In genomic region chr15:12875442-12876176, GRCm38 (mm10) we compare ENCODE assay signal across 11 mouse cellular contexts. TPM values are rescaled to one million over a fixed set of nuclear protein-coding genes. Genes with fewer than 3 reads are reported as not detected.
DNase-seq lines count a peak whose midpoint lies in the region; ATAC-seq and TF ChIP-seq lines count a peak whose summit lies in the region.
"Had no signal": no experiment of that assay in that cellular context is flagged by ENCODE, and none has a peak within 500 bp of the region (broad histone marks: within the 10 kb centered on the region; RNA-seq: fewer than 3 reads in every experiment).

No protein-coding gene starts in this region.

- H3K4me2 ChIP-seq in hindbrain, embryonic 14.5 days (replicated peaks), result no peak overlapping the region
- no peak overlapping the region for H3K4me2 ChIP-seq in hindbrain, embryonic 11.5 days (replicated peaks; ENCODE audit: low read depth, low read length)
- H3K4me2 ChIP-seq in lung, embryonic 14.5 days, result no peak overlapping the region
- H3K4me2 ChIP-seq in forebrain, postnatal 0 days (ENCODE audit: low read depth), result no peak overlapping the region
- H3K4me2 ChIP-seq: liver, embryonic 13.5 days had no signal

- ATAC-seq in hindbrain, embryonic 14.5 days (ENCODE audit: low FRiP score), result peak; percentile 55; the same call in 1 of the 2 replicates
- no peak for ATAC-seq in hindbrain, embryonic 11.5 days (ENCODE audit: low FRiP score)
- ATAC-seq in lung, embryonic 14.5 days (ENCODE audit: insufficient read depth), result peak; percentile 85
- ATAC-seq in forebrain, postnatal 0 days, result no peak

- no peaks in the 10 kb centered on the region for H3K4me1 ChIP-seq in hindbrain, embryonic 14.5 days (replicated peaks; ENCODE audit: control insufficient read depth, insufficient read depth, low read length)
- H3K4me1 ChIP-seq in hindbrain, embryonic 11.5 days (replicated peaks; ENCODE audit: control insufficient read depth, insufficient read depth, low read length), result no peaks in the 10 kb centered on the region
- 0 out of 2 replicates have a peak, but pooled peaks cover 2% of the 10 kb centered on the region for H3K4me1 ChIP-seq in lung, embryonic 14.5 days (ENCODE audit: insufficient read depth)
- no peaks in the 10 kb centered on the region for H3K4me1 ChIP-seq in forebrain, postnatal 0 days (ENCODE audit: insufficient read depth)
- H3K4me1 ChIP-seq: liver, embryonic 13.5 days had no signal

- TF ChIP-seq POLR2A in brain, embryonic 14.5 days (IDR thresholded peaks at IDR 0.05; ENCODE audit: borderline replicate concordance, extremely low read depth, insufficient read depth, insufficient read length, poor library complexity, severe bottlenecking), result no peak

- H3K4me3 ChIP-seq in hindbrain, embryonic 14.5 days (replicated peaks; ENCODE audit: low read length), result no peak overlapping the region
- no peak overlapping the region for H3K4me3 ChIP-seq in hindbrain, embryonic 11.5 days (ENCODE audit: low read depth, low read length)
- no peak overlapping the region for H3K4me3 ChIP-seq in lung, embryonic 14.5 days (ENCODE audit: low read depth, low read length)
- H3K4me3 ChIP-seq in forebrain, postnatal 0 days (ENCODE audit: low read depth, low read length), result no peak overlapping the region
- H3K4me3 ChIP-seq: liver, embryonic 13.5 days had no signal

- peak; percentile 62 for DNase-seq in hindbrain, embryonic 14.5 days (ENCODE audit: low spot score)
- DNase-seq in hindbrain, embryonic 11.5 days (ENCODE audit: low spot score), result no peak
- DNase-seq in lung, embryonic 14.5 days, result peak; percentile 86
- DNase-seq in lung, adult 18-20 months, result no peak
- DNase-seq in brain, embryonic 14.5 days (ENCODE audit: low read depth), result peak; percentile 79
- DNase-seq in forebrain, postnatal 0 days, result peak; percentile 55
- DNase-seq in thymus, adult 18-20 months, result no peak
- DNase-seq: adrenal gland, postnatal 25 days; gastrocnemius, postnatal 14 days; liver, embryonic 13.5 days had no signal

- no peak overlapping the region for H3K27ac ChIP-seq in hindbrain, embryonic 14.5 days
- H3K27ac ChIP-seq in hindbrain, embryonic 11.5 days (ENCODE audit: low read depth, low read length), result no peak overlapping the region
- no peak overlapping the region for H3K27ac ChIP-seq in lung, embryonic 14.5 days (ENCODE audit: low read depth)
- no peak overlapping the region for H3K27ac ChIP-seq in forebrain, postnatal 0 days (ENCODE audit: low read depth, low read length)
- H3K27ac ChIP-seq: liver, embryonic 13.5 days had no signal

- no peak overlapping the region for H3K9ac ChIP-seq in hindbrain, embryonic 14.5 days
- no peak overlapping the region for H3K9ac ChIP-seq in hindbrain, embryonic 11.5 days (ENCODE audit: low read depth, low read length)
- H3K9ac ChIP-seq in lung, embryonic 14.5 days, result no peak overlapping the region
- H3K9ac ChIP-seq in forebrain, postnatal 0 days, result no peak overlapping the region
- H3K9ac ChIP-seq: liver, embryonic 13.5 days had no signal

- no peak for TF ChIP-seq CTCF in lung, embryonic 14.5 days (IDR thresholded peaks at IDR 0.05; ENCODE audit: low read depth)
- no peak for TF ChIP-seq CTCF in brain, embryonic 14.5 days (IDR thresholded peaks at IDR 0.05; ENCODE audit: borderline replicate concordance, extremely low read depth, insufficient read depth, insufficient read length)
- no peak for TF ChIP-seq CTCF in forebrain, postnatal 0 days (IDR thresholded peaks at IDR 0.05; ENCODE audit: low read depth)

- no peaks in the 10 kb centered on the region for H3K27me3 ChIP-seq in hindbrain, embryonic 14.5 days (ENCODE audit: control insufficient read depth, insufficient read depth, low read length)
- H3K27me3 ChIP-seq in hindbrain, embryonic 11.5 days (ENCODE audit: control insufficient read depth, insufficient read depth, low read length), result no peaks in the 10 kb centered on the region
- H3K27me3 ChIP-seq in lung, embryonic 14.5 days (ENCODE audit: insufficient read depth, low read length), result no peaks in the 10 kb centered on the region
- H3K27me3 ChIP-seq in forebrain, postnatal 0 days (ENCODE audit: insufficient read depth, low read length), result no peaks in the 10 kb centered on the region
- H3K27me3 ChIP-seq: liver, embryonic 13.5 days had no signal

- no peaks in the 10 kb centered on the region for H3K9me3 ChIP-seq in hindbrain, embryonic 14.5 days (ENCODE audit: control insufficient read depth, low read length)
- H3K9me3 ChIP-seq in hindbrain, embryonic 11.5 days (ENCODE audit: control insufficient read depth, low read length), result no peaks in the 10 kb centered on the region
- no peaks in the 10 kb centered on the region for H3K9me3 ChIP-seq in lung, embryonic 14.5 days (ENCODE audit: low read depth, low read length)
- no peaks in the 10 kb centered on the region for H3K9me3 ChIP-seq in forebrain, postnatal 0 days (ENCODE audit: low read length)
- H3K9me3 ChIP-seq: G1E; liver, embryonic 13.5 days had no signal

- WGBS in hindbrain, embryonic 14.5 days, result 70% methylated on average over 18 of the region's 18 CpGs
- 88% methylated on average over 18 of the region's 18 CpGs for WGBS in hindbrain, embryonic 11.5 days
- WGBS in lung, embryonic 14.5 days, result 52% methylated on average over 18 of the region's 18 CpGs
- 40% methylated on average over 18 of the region's 18 CpGs for WGBS in forebrain, postnatal 0 days

- H3K36me3 ChIP-seq in hindbrain, embryonic 14.5 days (replicated peaks; ENCODE audit: control insufficient read depth, insufficient read depth), result peaks cover 70% of the 10 kb centered on the region
- 0 out of 2 replicates have a peak, but pooled peaks cover 2% of the 10 kb centered on the region for H3K36me3 ChIP-seq in hindbrain, embryonic 11.5 days (ENCODE audit: control insufficient read depth, insufficient read depth, low read length)
- H3K36me3 ChIP-seq in lung, embryonic 14.5 days (ENCODE audit: insufficient read depth), result peaks cover 41% of the 10 kb centered on the region
- H3K36me3 ChIP-seq in forebrain, postnatal 0 days (ENCODE audit: insufficient read depth), result peaks cover 33% of the 10 kb centered on the region; the same call in 1 of the 2 replicates

RNA-seq across cellular contexts. Expression of gene Drosha, which starts 51.0 kb away (rescaled TPM):
- 53.6 and 61.6 TPM in 2 replicates for polyA plus RNA-seq in hindbrain, embryonic 14.5 days (2014; fragmentation: Nextera tagmentation; extraction: Ambion mirVana)
- polyA plus RNA-seq in hindbrain, embryonic 11.5 days (2014; fragmentation: Nextera tagmentation; extraction: Ambion mirVana), result 68.4 and 76.2 TPM in 2 replicates
- 42.3 TPM in 2 replicates for polyA plus RNA-seq in lung, embryonic 14.5 days (2014; fragmentation: Nextera tagmentation; extraction: Ambion mirVana)
- 29.0 and 57.1 TPM in 2 replicates for polyA plus RNA-seq in brain, embryonic 14.5 days (2012; rRNA removed)
- total RNA-seq in forebrain, postnatal 0 days (2014; rRNA removed), result 37.0 and 43.9 TPM in 2 replicates
- polyA plus RNA-seq in forebrain, postnatal 0 days (2015; fragmentation: Nextera tagmentation; extraction: Ambion mirVana), result 41.7 and 47.3 TPM in 2 replicates

RNA-seq across cellular contexts. Expression of gene 6030458C11Rik, which starts 51.2 kb away (rescaled TPM):
- polyA plus RNA-seq in hindbrain, embryonic 14.5 days (2014; fragmentation: Nextera tagmentation; extraction: Ambion mirVana), result 20.1 and 29.3 TPM in 2 replicates
- polyA plus RNA-seq in hindbrain, embryonic 11.5 days (2014; fragmentation: Nextera tagmentation; extraction: Ambion mirVana), result 27.7 and 38.6 TPM in 2 replicates
- 35.0 and 35.1 TPM in 2 replicates for polyA plus RNA-seq in lung, embryonic 14.5 days (2014; fragmentation: Nextera tagmentation; extraction: Ambion mirVana)
- 25.6 and 27.9 TPM in 2 replicates for polyA plus RNA-seq in brain, embryonic 14.5 days (2012; rRNA removed)
- total RNA-seq in forebrain, postnatal 0 days (2014; rRNA removed), result 30.3 and 31.5 TPM in 2 replicates
- polyA plus RNA-seq in forebrain, postnatal 0 days (2015; fragmentation: Nextera tagmentation; extraction: Ambion mirVana), result 13.2 and 21.0 TPM in 2 replicates

Comparison
In these comparisons a context has a peak if more than half of its experiments do, and no peak if none do; other contexts are left out.
1. ATAC-seq: peak in hindbrain, embryonic 14.5 days (single experiment) and lung, embryonic 14.5 days (single experiment); none in hindbrain, embryonic 11.5 days (single experiment) and forebrain, postnatal 0 days (single experiment).
2. DNase-seq: peak in hindbrain, embryonic 14.5 days (single experiment), lung, embryonic 14.5 days (single experiment), brain, embryonic 14.5 days (single experiment) and forebrain, postnatal 0 days (single experiment); none in hindbrain, embryonic 11.5 days (single experiment), lung, adult 18-20 months (0 of 2) and thymus, adult 18-20 months (0 of 2).